Mouse (Mus musculus) thymus, adult 2 months (tissue): ENCODE measurements at regions not wholly inside any gene's neighbourhood (a gene's known extent, or its start where the extent isn't known, plus 50 kb on each side); places are given as distances from the start of the nearest gene placed in this dataset.

Experiments used
- CTCF ChIP-seq: fragments of 200-500 bp; IDR thresholded peaks from 2 replicates; pipeline ENCODE4 v1.5.1; 2012; ENCODE audit warnings: mild to moderate bottlenecking, control low read depth, low read length, moderate library complexity, borderline replicate concordance; ENCODE audit not compliant: control insufficient read depth, poor library complexity, insufficient read depth; ENCODE audit errors: extremely low read depth
- POLR2A ChIP-seq: fragments of 200-500 bp; IDR thresholded peaks from 2 replicates; pipeline ENCODE4 v1.6.1; 2012; ENCODE audit warnings: mild to moderate bottlenecking, low read length, control low read depth, moderate library complexity; ENCODE audit not compliant: control insufficient read depth, poor library complexity, insufficient read depth; ENCODE audit errors: extremely low read depth

DNA sequence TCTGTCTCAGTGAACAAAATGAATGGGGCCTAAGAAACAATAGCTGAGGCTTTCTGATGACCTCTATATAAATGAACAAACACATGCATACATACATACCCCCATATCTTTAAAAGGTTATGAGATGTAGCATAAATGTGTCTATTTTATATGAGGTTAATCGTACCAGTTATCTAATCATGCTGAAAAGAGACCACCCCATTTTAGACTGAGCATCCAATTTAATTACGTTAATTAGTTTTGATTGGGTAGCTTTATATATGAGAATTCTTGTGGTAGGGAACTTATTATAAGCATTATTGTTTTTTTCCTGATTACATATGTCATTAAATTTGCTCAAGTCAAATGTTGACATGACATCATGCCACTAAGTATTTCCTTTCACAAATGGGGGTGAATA lies 728.0 kb downstream of the Epha4 start:
- TF ChIP-seq POLR2A: no peak
- TF ChIP-seq CTCF: no peak
